In genomic region chr11:89077601-89078000, GRCm38 (mm10) we compare ENCODE assay signal across 26 mouse cellular contexts. TPM values are rescaled to one million over a fixed set of nuclear protein-coding genes. Genes with fewer than 3 reads are reported as not detected.
DNase-seq lines count a peak whose midpoint lies in the region; ATAC-seq and TF ChIP-seq lines count a peak whose summit lies in the region.
"Had no signal": no experiment of that assay in that cellular context is flagged by ENCODE, and none has a peak within 500 bp of the region (broad histone marks: within the 10 kb centered on the region; RNA-seq: fewer than 3 reads in every experiment).

No protein-coding gene starts in this region.

- no peak overlapping the region for H3K4me2 ChIP-seq in lung, embryonic 16.5 days (ENCODE audit: low read depth, low read length)
- no peak overlapping the region for H3K4me2 ChIP-seq in lung, postnatal 0 days (replicated peaks; ENCODE audit: low read depth, low read length)
- H3K4me2 ChIP-seq: heart, embryonic 12.5 days had no signal

- no peaks in the 10 kb centered on the region for H3K9me3 ChIP-seq in lung, embryonic 16.5 days (ENCODE audit: control insufficient read depth, low read length)
- no peaks in the 10 kb centered on the region for H3K9me3 ChIP-seq in lung, postnatal 0 days (ENCODE audit: low read length)
- H3K9me3 ChIP-seq: heart, embryonic 12.5 days; midbrain, embryonic 10.5 days had no signal

- no peaks in the 10 kb centered on the region for H3K36me3 ChIP-seq in lung, embryonic 16.5 days (ENCODE audit: control insufficient read depth, insufficient read depth, low read length)
- H3K36me3 ChIP-seq in lung, postnatal 0 days (ENCODE audit: insufficient read depth, low read length), result no peaks in the 10 kb centered on the region
- peaks cover 3% of the 10 kb centered on the region; the same call in 1 of the 2 replicates for H3K36me3 ChIP-seq in thymus, adult 2 months (ENCODE audit: control insufficient read depth, insufficient read depth, low read length)
- H3K36me3 ChIP-seq: heart, embryonic 12.5 days; midbrain, embryonic 10.5 days had no signal

- no peak overlapping the region for H3K27ac ChIP-seq in lung, embryonic 16.5 days (ENCODE audit: low read length)
- no peak overlapping the region for H3K27ac ChIP-seq in lung, postnatal 0 days (ENCODE audit: low read length)
- H3K27ac ChIP-seq in thymus, adult 2 months (ENCODE audit: control insufficient read depth, insufficient read depth, low read length), result peak overlapping the region; percentile 96
- H3K27ac ChIP-seq: left cerebral cortex, adult 2 months; macrophage; midbrain, embryonic 10.5 days had no signal

- H3K9ac ChIP-seq in lung, embryonic 16.5 days (ENCODE audit: low read length), result no peak overlapping the region
- H3K9ac ChIP-seq in lung, postnatal 0 days (replicated peaks; ENCODE audit: low read depth), result no peak overlapping the region
- H3K9ac ChIP-seq: heart, embryonic 12.5 days had no signal

- 0 out of 2 replicates have a peak, but pooled peaks have one; percentile 26 for ATAC-seq in lung, embryonic 16.5 days (ENCODE audit: low read depth)
- no peak for ATAC-seq in lung, postnatal 0 days
- ATAC-seq: hindbrain, embryonic 16.5 days; intestine, embryonic 16.5 days had no signal

- no peak for TF ChIP-seq EP300 in lung, postnatal 0 days (IDR thresholded peaks at IDR 0.05)

- H3K4me3 ChIP-seq in lung, embryonic 16.5 days (ENCODE audit: low read length), result no peak overlapping the region
- no peak overlapping the region for H3K4me3 ChIP-seq in lung, postnatal 0 days (ENCODE audit: low read depth, low read length)
- no peak overlapping the region for H3K4me3 ChIP-seq in thymus, adult 2 months (ENCODE audit: control insufficient read depth, insufficient read depth, low read length)
- H3K4me3 ChIP-seq: heart, embryonic 12.5 days; left cerebral cortex, adult 2 months; midbrain, embryonic 10.5 days had no signal

- H3K27me3 ChIP-seq in lung, embryonic 16.5 days (ENCODE audit: control insufficient read depth, insufficient read depth, low read depth, low read length), result no peaks in the 10 kb centered on the region
- no peaks in the 10 kb centered on the region for H3K27me3 ChIP-seq in lung, postnatal 0 days (replicated peaks; ENCODE audit: insufficient read depth, low read length)
- no peaks in the 10 kb centered on the region for H3K27me3 ChIP-seq in thymus, adult 2 months (ENCODE audit: control insufficient read depth, insufficient read depth, low read length)
- H3K27me3 ChIP-seq: heart, embryonic 12.5 days had no signal

- no peaks in the 10 kb centered on the region for H3K4me1 ChIP-seq in lung, embryonic 16.5 days (replicated peaks; ENCODE audit: control insufficient read depth, insufficient read depth, low read length)
- no peaks in the 10 kb centered on the region for H3K4me1 ChIP-seq in lung, postnatal 0 days (ENCODE audit: insufficient read depth, low read depth, low read length)
- H3K4me1 ChIP-seq in thymus, adult 2 months (replicated peaks; ENCODE audit: control insufficient read depth, insufficient read depth, low read length), result peaks cover 72% of the 10 kb centered on the region
- H3K4me1 ChIP-seq: heart, embryonic 12.5 days had no signal

- peak; percentile 49 for TF ChIP-seq POLR2A in thymus, adult 2 months (IDR thresholded peaks at IDR 0.05; ENCODE audit: control insufficient read depth, extremely low read depth, insufficient read depth, low read length, poor library complexity)

- no peak for TF ChIP-seq CTCF in lung, postnatal 0 days (IDR thresholded peaks at IDR 0.05)
- no peak for TF ChIP-seq CTCF in thymus, adult 2 months (IDR thresholded peaks at IDR 0.05; ENCODE audit: borderline replicate concordance, control insufficient read depth, extremely low read depth, insufficient read depth, low read length, poor library complexity)

- peak; percentile 32 for DNase-seq in adrenal gland, postnatal 14 days
- no peak for DNase-seq in adrenal gland, postnatal 4 days (ENCODE audit: low spot score in 2 of 2)
- DNase-seq in lung, postnatal 0 days (ENCODE audit: low spot score), result no peak
- DNase-seq in thymus, adult 2 months, result peak; percentile 87
- DNase-seq in lung, postnatal 4 days, result no peak
- no peak for DNase-seq in T-cell, adult 2 months (ENCODE audit: low spot score)
- DNase-seq: cerebellum, adult 11-12 months; cerebellum, postnatal 36 days; kidney, postnatal 36 days; left cerebral cortex, postnatal 4 days; liver; lung, adult 18-20 months; right cerebral cortex, postnatal 25 days had no signal

- WGBS in lung, embryonic 16.5 days, result 68% methylated on average over 8 of the region's 8 CpGs
- 73% methylated on average over 8 of the region's 8 CpGs for WGBS in lung, postnatal 0 days
- 7% methylated on average over 8 of the region's 8 CpGs for WGBS in thymus, adult 2 months

RNA-seq across cellular contexts. Expression of gene Gm525, which starts 4.0 kb away (rescaled TPM):
- not detected in 2 replicates for total RNA-seq in adrenal gland, postnatal 14 days (2021)
- under 1 TPM in 1 of 2 experiments, not detected in 1; 0.62 TPM for total RNA-seq in adrenal gland, postnatal 4 days (2021)
- polyA plus RNA-seq in lung, embryonic 16.5 days (2015; fragmentation: Nextera tagmentation; extraction: Ambion mirVana), result 1.2 and 2.1 TPM in 2 replicates
- polyA plus RNA-seq in lung, postnatal 0 days (2015; fragmentation: Nextera tagmentation; extraction: Ambion mirVana), result 0.25 and 0.27 TPM in 2 replicates
- polyA plus RNA-seq in thymus, adult 2 months (2012; rRNA removed), result 25.8 and 35.9 TPM in 2 replicates
- total RNA-seq: adrenal gland, adult 8-10 months; hematopoietic stem cell, adult 5-6 weeks; left cerebral cortex, postnatal 4 days; midbrain, postnatal 0 days; neutrophil, adult 5-6 weeks had no signal
- polyA plus RNA-seq: forebrain, embryonic 11.5 days; heart, embryonic 12.5 days; hindbrain, embryonic 16.5 days; kidney, embryonic 14.5 days; macrophage; midbrain, embryonic 10.5 days had no signal

RNA-seq across cellular contexts. Expression of gene Dgke, which starts 11.0 kb away (rescaled TPM):
- total RNA-seq in adrenal gland, postnatal 14 days (2021), result 12.8 and 15.0 TPM in 2 replicates
- total RNA-seq in adrenal gland, postnatal 4 days (2021), result 10 to 100 TPM; 11.3 to 14.2 TPM
- polyA plus RNA-seq in lung, embryonic 16.5 days (2015; fragmentation: Nextera tagmentation; extraction: Ambion mirVana), result 4.5 and 5.1 TPM in 2 replicates
- 3.4 and 3.6 TPM in 2 replicates for polyA plus RNA-seq in lung, postnatal 0 days (2015; fragmentation: Nextera tagmentation; extraction: Ambion mirVana)
- polyA plus RNA-seq in thymus, adult 2 months (2012; rRNA removed), result 81.2 and 84.0 TPM in 2 replicates

Comparison
In these comparisons a context has a peak if more than half of its experiments do, and no peak if none do; other contexts are left out.
1. DNase-seq: peak in adrenal gland, postnatal 14 days (single experiment) and thymus, adult 2 months (single experiment); none in adrenal gland, postnatal 4 days (0 of 2), lung, postnatal 0 days (single experiment), lung, postnatal 4 days (0 of 2) and T-cell, adult 2 months (single experiment).
2. RNA of gene Dgke, which starts 11.0 kb away (polyA plus RNA-seq): 81.2 to 84.0 TPM in thymus, adult 2 months; 4.5 to 5.1 TPM in lung, embryonic 16.5 days and 3.4 to 3.6 TPM in lung, postnatal 0 days; every median in the first group is over 10 times any median in the second.